Mouse (Mus musculus) heart, embryonic 16.5 days (tissue): Measurements from ENCODE around the gene Ptges2. TPM values are rescaled to one million over a fixed set of nuclear protein-coding genes. Genes with fewer than 3 reads are reported as not detected.

Source experiments
- ATAC-seq: fragments of 200-750 bp; cut with Nextera tagmentation; replicated peaks from 2 replicates; pipeline ENCODE4 v1.8.0; 2017; ENCODE audit warnings: moderate number of reproducible peaks; ENCODE audit not compliant: insufficient read depth, low FRiP score; ENCODE audit errors: extremely low read depth
- H3K27ac ChIP-seq: fragments of 300-500 bp; sonication (generic); 2 replicates; pipeline ENCODE4 v1.5.1; 2014; ENCODE audit warnings: mild to moderate bottlenecking, low read length, control low read depth, moderate library complexity
- H3K27me3 ChIP-seq: fragments of 300-500 bp; sonication (generic); 2 replicates; pipeline ENCODE4 v1.6.1; 2014; ENCODE audit warnings: low read length, mixed read lengths; ENCODE audit not compliant: control insufficient read depth, insufficient read depth
- H3K36me3 ChIP-seq: fragments of 300-500 bp; sonication (generic); 2 replicates; pipeline ENCODE4 v1.6.1; 2014; ENCODE audit not compliant: control insufficient read depth, insufficient read depth
- H3K4me1 ChIP-seq: fragments of 300-500 bp; sonication (generic); 2 replicates; pipeline ENCODE4 v1.6.1; 2014; ENCODE audit warnings: low read length, mixed read lengths; ENCODE audit not compliant: control insufficient read depth, insufficient read depth
- H3K4me2 ChIP-seq: fragments of 300-500 bp; sonication (generic); 2 replicates; pipeline ENCODE4 v1.6.1; 2014; ENCODE audit warnings: low read depth, mild to moderate bottlenecking, control low read depth, low read length
- H3K4me3 ChIP-seq: fragments of 300-500 bp; sonication (generic); 2 replicates; pipeline ENCODE4 v1.5.1; 2014; ENCODE audit warnings: mild to moderate bottlenecking, control low read depth, low read length
- H3K9ac ChIP-seq: fragments of 300-500 bp; sonication (generic); 2 replicates; pipeline ENCODE4 v1.6.1; 2014; ENCODE audit warnings: low read length, control low read depth
- H3K9me3 ChIP-seq: fragments of 300-500 bp; sonication (generic); replicated peaks from 2 replicates; pipeline ENCODE4 v1.6.1; 2016; ENCODE audit warnings: low read length; ENCODE audit not compliant: control insufficient read depth
- whole genome bisulfite sequencing: fragments of 180-500 bp; shearing (Covaris S2); extraction: QIAGEN DNeasy Blood & Tissue Kit; methylation state at CpG from one replicate; pipeline ENCODE4 v1.1.7; 2014; 5-methylcytosine and 5-hydroxymethylcytosine counted together
- polyA plus RNA-seq: library from polyadenylated mRNA; unstranded; fragments of >200 nt; fragmentation: Nextera tagmentation; extraction: Ambion mirVana; gene quantifications from 2 replicates; pipeline ENCODE4 v1.2.1, GENCODE M21; 2015

The Ptges2 gene
- polyA plus RNA-seq, 1 experiment from 2014 or later = 44.2 TPM

DNA sequence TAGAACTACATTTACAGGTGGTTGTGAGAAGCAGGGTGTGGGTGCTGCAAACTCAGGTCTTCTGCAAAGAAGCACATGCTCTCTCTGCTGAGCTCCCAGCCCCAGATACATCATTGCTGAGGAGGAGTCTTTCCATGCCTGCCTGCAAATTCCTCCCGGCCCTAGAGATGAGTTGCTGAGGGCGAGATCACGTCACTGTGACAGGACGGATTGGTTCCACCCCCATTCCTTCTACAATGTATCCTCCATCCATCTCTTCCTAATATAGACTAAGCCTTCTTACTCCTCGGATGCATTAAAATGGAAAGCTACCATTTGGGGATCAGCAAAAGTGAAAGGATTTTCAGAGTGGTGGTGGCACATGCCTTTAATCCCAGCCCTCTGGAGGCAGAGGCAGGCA, 29.9 kb downstream of the Ptges2 start:
- Histone ChIP-seq H3K4me3 (no peak overlapping the region), H3K27me3 (no peaks in the 10 kb centered on the region), H3K4me1 (peaks cover 41% of the 10 kb centered on the region), H3K9ac (no peak overlapping the region), H3K27ac (no peak overlapping the region), H3K36me3 (peaks cover 1% of the 10 kb centered on the region; the same call in 1 of the 2 replicates), H3K4me2 (no peak overlapping the region), H3K9me3 (no peaks in the 10 kb centered on the region)
- 53% methylated on average over 5 of the region's 5 CpGs for WGBS
- no peak for ATAC-seq

DNA sequence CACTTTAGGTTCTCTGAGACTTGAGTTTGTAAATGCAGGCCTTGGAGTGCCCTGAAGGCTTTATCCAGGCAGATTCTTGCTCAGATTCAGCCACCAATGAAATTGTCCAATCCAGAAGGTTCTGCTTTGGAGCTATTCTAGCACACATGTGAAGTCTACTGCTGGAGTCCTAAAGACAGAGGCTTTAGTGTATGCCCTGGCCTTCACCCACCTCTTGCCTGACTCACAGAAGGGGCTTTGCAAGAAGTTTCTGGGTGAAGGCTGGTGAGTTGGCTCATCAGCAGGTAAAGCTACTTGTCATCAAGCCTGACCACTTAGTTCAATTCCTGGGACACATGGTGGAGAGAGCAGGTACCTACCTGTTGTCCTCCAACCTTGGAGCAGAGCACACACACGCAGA, 30.4 kb downstream of the Ptges2 start:
- no peak overlapping the region for H3K27ac ChIP-seq
- no peak overlapping the region for H3K4me3 ChIP-seq
- no peaks in the 10 kb centered on the region for H3K36me3 ChIP-seq
- WGBS = 93% methylated on average over 1 of the region's 1 CpGs
- no peaks in the 10 kb centered on the region for H3K27me3 ChIP-seq
- peaks cover 43% of the 10 kb centered on the region for H3K4me1 ChIP-seq
- H3K4me2 ChIP-seq = no peak overlapping the region
- ATAC-seq = no peak
- no peaks in the 10 kb centered on the region for H3K9me3 ChIP-seq
- H3K9ac ChIP-seq = no peak overlapping the region

DNA sequence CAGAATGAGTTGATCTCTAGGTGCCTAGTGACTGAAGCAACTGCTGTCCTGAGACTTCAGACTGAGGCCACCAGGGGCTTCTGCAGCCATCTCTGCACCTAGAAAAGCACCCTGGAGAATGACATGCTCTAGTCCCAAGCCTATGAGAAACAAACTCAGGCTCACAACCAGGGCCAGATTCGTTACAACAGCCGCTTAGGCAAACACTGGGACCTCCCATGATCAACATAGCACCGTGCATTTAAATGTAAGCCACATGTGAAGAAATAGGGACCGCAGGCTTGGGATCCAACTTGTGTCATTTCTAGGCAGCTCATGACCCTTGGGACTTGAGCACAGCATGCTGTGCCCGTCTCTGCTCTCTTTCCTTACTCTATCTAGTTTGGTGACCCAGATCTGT, 32.0 kb downstream of the Ptges2 start:
- Histone ChIP-seq H3K4me1 (peaks cover 42% of the 10 kb centered on the region), H3K9me3 (no peaks in the 10 kb centered on the region), H3K27ac (no peak overlapping the region), H3K4me3 (no peak overlapping the region), H3K27me3 (no peaks in the 10 kb centered on the region), H3K9ac (no peak overlapping the region), H3K36me3 (no peaks in the 10 kb centered on the region), H3K4me2 (no peak overlapping the region)
- no peak for ATAC-seq
- WGBS = 80% methylated on average over 5 of the region's 5 CpGs

DNA sequence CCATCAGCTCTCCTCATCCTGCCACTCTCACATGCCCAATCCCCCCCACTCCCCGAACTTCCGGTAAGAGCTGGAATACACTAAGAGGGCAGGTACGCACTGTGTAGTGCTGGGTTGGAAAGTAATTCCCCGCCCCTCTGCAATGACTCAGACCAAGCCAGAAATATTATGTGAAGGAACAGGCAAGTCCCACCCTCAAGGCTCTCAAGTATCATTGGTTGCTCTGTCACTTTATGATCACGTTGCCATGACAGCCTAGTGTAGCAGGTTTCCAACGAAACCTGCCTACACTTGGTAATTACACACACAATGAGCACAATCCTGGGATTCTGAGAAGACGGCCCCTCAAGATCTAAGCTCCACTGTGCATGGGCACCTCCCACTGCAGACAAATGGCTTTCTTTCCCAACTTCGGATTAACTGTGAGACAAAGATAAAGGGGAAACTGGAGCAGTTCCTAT, 32.6 kb downstream of the Ptges2 start:
- H3K4me2 ChIP-seq = peak overlapping the region; percentile 10; the same call in 1 of the 2 replicates
- H3K4me1 ChIP-seq = peaks cover 36% of the 10 kb centered on the region
- no peak overlapping the region for H3K4me3 ChIP-seq
- no peak for ATAC-seq
- no peak overlapping the region for H3K9ac ChIP-seq
- H3K27me3 ChIP-seq = no peaks in the 10 kb centered on the region
- WGBS = 57% methylated on average over 8 of the region's 8 CpGs
- peak overlapping the region; percentile 49 for H3K27ac ChIP-seq
- H3K36me3 ChIP-seq = no peaks in the 10 kb centered on the region
- H3K9me3 ChIP-seq = no peaks in the 10 kb centered on the region

DNA sequence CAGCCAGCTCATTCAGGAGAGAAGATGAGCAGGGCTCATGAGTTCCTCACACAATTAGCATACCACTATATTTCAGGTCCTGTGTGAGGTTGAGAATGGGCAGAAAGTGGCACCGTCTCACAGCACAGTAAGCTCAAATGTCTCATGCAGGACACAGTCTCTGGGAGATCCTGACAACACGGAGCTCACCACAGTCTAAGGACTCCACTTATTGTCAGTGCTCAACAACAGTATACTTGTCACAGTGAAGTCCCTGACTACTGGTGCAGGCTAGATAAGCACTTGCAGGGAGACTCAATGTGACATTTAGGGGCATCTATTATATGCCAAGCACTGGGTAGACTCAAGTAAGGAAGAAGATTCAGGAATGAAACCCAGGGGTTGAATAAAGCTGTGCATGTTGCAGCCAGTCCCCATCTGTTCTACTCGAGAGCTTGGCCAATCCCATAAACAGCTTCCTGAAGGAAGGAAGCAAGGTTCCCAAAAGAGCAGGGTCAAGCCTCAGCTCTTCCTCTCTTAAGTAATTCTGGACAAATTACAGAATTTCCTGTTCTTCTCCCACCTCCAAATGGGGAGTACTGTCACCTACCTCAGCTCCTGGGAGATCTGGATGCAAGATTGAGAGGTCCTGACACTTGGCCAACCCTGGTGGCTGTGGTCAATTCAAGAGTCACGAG, 33.7 kb downstream of the Ptges2 start:
- no peak overlapping the region for H3K4me2 ChIP-seq

DNA sequence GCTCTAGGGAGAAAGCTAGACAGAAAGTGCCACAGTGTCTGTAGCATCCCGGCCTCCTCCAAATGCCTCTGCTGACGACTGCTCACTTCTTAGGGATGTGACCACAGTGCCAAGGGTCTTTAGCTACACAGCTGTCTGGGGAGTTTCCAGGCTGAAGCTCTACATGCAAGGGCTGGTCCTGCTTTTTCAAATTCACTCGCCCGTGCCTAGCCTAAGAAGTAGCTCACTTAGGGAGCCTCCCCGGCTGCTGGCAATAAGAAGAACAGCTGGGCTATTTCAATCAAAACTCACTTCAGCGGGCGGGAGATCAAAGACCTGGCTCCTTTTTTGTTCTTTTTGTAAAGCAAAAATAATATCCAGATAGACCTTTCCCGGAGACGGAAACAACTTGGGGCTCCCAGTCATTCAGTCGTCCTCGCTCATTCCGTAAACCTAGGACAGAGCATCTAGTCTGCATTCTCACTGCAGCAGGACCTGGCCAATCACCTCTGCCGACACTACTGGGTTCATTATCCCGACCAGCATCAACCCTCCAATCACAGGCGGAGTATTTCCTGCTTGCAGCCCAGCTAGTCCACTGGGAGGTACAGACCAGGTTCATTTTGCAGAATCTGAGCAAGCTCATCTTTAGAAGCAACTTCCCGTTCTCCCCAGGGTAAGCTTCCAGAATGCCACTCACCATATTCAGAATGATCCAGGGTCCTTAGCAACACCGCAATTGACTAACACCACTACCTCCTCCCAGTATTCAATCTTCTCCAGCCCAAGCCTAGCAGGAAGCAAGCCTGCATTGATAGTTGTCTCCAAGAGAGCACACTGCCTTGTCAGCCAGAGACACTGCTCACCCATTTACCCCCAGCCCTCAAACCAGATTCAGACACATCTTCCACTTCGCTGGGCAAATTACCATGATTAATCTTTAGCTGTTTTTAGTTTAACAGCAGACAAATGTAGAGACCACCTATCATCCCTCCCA, 35.3 kb downstream of the Ptges2 start:
- Histone ChIP-seq H3K27me3 (no peaks in the 10 kb centered on the region), H3K4me3 (peak overlapping the region; percentile 49), H3K9ac (peak overlapping the region; percentile 65), H3K27ac (peak overlapping the region; percentile 64), H3K4me1 (peaks cover 21% of the 10 kb centered on the region), H3K36me3 (no peaks in the 10 kb centered on the region), H3K9me3 (no peaks in the 10 kb centered on the region), H3K4me2 (peak overlapping the region; percentile 70)
- peak; percentile 87 for ATAC-seq
- 10% methylated on average over 18 of the region's 18 CpGs for WGBS

More for the DNA sequence above, 33.7 kb downstream of the Ptges2 start:
- Histone ChIP-seq H3K36me3 (no peaks in the 10 kb centered on the region), H3K27ac (peak overlapping the region; percentile 49), H3K4me1 (peaks cover 28% of the 10 kb centered on the region), H3K4me3 (no peak overlapping the region), H3K27me3 (no peaks in the 10 kb centered on the region), H3K9ac (no peak overlapping the region), H3K9me3 (no peaks in the 10 kb centered on the region)
- 71% methylated on average over 4 of the region's 4 CpGs for WGBS
- ATAC-seq = no peak

DNA sequence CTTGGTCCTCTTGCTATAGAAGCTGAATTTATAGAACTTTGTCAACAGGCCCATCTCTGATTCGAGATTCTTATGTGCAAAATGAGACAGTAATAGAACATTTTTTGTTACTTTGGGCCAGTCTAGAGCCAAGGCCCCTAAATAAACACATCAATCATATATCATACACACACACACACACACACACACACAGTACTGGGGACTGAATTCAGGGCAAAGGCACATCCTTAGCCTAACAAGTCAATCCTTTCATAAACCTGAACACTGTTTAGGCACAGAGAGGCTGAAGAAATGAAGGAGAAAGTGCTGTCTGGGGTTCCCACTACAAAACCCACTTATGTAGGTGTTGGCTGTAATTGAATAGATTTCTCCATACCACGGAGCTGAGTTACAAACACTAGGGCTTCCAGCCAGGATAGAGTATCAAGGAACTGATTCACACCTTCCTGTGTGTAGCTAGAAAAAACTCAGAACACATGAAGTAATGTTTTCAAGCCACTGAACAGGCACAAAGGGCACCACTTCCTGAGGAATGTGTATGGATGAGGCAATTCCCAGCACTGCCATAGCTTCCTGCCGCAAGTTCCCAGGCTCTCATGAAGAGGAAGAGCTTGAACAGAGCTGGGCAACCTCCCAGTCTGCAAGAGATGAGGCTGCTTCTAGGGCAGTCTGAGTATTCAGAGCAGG, 41.1 kb downstream of the Ptges2 start:
- H3K36me3 ChIP-seq = no peaks in the 10 kb centered on the region
- H3K9me3 ChIP-seq = no peaks in the 10 kb centered on the region
- H3K27ac ChIP-seq = peak overlapping the region; percentile 82
- peaks cover 13% of the 10 kb centered on the region for H3K4me1 ChIP-seq
- no peak overlapping the region for H3K9ac ChIP-seq
- no peak overlapping the region for H3K4me2 ChIP-seq
- ATAC-seq = peak; percentile 81
- no peak overlapping the region for H3K4me3 ChIP-seq
- no peaks in the 10 kb centered on the region for H3K27me3 ChIP-seq
- WGBS = 55% methylated on average over 3 of the region's 3 CpGs

DNA sequence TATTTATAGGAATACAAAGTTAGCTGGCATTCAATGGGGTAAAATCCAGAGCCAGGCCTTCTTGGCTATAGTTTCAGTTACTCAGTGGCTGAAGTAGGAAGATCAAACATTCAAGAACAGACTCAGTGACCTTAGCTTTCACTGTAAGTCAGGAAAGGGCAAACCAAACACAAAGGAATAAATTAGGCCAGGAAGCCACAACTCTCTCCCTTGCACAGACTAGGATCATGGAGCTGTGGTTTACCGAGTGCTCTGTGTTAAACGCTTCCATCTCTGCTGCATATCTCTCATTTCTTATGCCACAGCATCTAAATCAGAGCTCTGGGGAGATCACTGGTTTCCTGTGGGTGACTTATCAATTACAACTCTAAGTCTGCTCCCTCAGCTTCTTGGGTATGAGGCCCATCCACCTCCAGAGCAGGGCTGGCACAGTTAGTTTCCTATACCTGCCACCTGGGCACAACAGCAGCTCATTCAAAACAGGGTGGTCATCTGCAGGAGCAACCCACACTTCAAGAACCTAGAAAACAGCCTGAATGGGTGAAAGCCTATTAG, 42.0 kb downstream of the Ptges2 start:
- Histone ChIP-seq H3K36me3 (no peaks in the 10 kb centered on the region), H3K4me1 (peaks cover 13% of the 10 kb centered on the region), H3K4me2 (no peak overlapping the region), H3K4me3 (no peak overlapping the region), H3K27ac (peak overlapping the region; percentile 82), H3K27me3 (no peaks in the 10 kb centered on the region), H3K9me3 (no peaks in the 10 kb centered on the region), H3K9ac (no peak overlapping the region)
- 73% methylated on average over 2 of the region's 2 CpGs for WGBS
- ATAC-seq = no peak
